Mouse (Mus musculus): ENCODE data around the gene Erbb4. TPM values are rescaled to one million over a fixed set of nuclear protein-coding genes. Genes with fewer than 3 reads are reported as not detected.

Gene Erbb4
- total and polyA plus RNA-seq, 2 experiments from 2014 or later: 9.3 to 53.5 TPM

GRCm38 (mm10) chr1:68401204-68401603 is 706.7 kb downstream of the Erbb4 start:
- no peaks in the 10 kb centered on the region for H3K27me3 ChIP-seq (ENCODE audit: insufficient read depth, low read length)
- no peak overlapping the region for H3K27ac ChIP-seq (ENCODE audit: low read depth, low read length)
- no peaks in the 10 kb centered on the region for H3K36me3 ChIP-seq (ENCODE audit: insufficient read depth)
- H3K4me2 ChIP-seq (ENCODE audit: low read depth): no peak overlapping the region
- DNase-seq (no peak), ATAC-seq (no peak)
- TF ChIP-seq CTCF (IDR thresholded peaks at IDR 0.05; ENCODE audit: low read depth): no peak
- H3K4me3 ChIP-seq (ENCODE audit: low read depth, low read length): no peak overlapping the region
- no peaks in the 10 kb centered on the region for H3K4me1 ChIP-seq (ENCODE audit: insufficient read depth)
- no peaks in the 10 kb centered on the region for H3K9me3 ChIP-seq (ENCODE audit: low read length)
- WGBS: 12% methylated on average over 4 of the region's 4 CpGs
- H3K9ac ChIP-seq: no peak overlapping the region

- TF ChIP-seq CTCF (IDR thresholded peaks at IDR 0.05; ENCODE audit: low read depth): no peak
- ATAC-seq (no peak), DNase-seq (no peak)
- no peaks in the 10 kb centered on the region for H3K36me3 ChIP-seq (ENCODE audit: insufficient read depth)
- no peaks in the 10 kb centered on the region for H3K27me3 ChIP-seq (ENCODE audit: insufficient read depth, low read length)
- no peak overlapping the region for H3K27ac ChIP-seq (ENCODE audit: low read depth, low read length)
- H3K4me2 ChIP-seq (ENCODE audit: low read depth): no peak overlapping the region
- H3K9ac ChIP-seq: no peak overlapping the region
- no peaks in the 10 kb centered on the region for H3K9me3 ChIP-seq (ENCODE audit: low read length)
- H3K4me1 ChIP-seq (ENCODE audit: insufficient read depth): no peaks in the 10 kb centered on the region
- whole genome bisulfite sequencing: 54% methylated on average over 2 of the region's 2 CpGs
- H3K4me3 ChIP-seq (ENCODE audit: low read depth, low read length): no peak overlapping the region
These were observed 736.3 kb downstream of the Erbb4 start for GRCm38 (mm10) chr1:68371531-68371930.

DNA sequence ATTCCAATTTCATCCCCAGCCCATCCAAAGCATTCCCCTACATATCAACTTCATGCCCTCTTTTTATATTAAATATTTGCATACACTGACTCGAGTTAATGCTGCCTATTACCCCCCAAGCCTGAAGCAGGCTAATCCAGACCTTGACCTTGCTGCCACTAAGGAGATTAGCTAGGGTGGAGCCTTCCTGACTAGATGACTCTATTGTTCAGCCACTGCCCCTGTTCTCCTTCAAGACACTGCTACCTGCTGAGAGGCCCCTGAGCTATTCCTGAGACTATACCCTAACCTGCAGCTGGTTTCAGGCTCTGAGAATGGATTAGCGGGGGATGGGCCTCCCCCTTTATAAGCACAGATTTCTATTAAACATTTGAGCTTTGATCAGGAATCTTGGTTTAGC is 774.1 kb downstream of the Erbb4 start:
- H3K4me3 ChIP-seq (ENCODE audit: low read depth, low read length): no peak overlapping the region
- no peaks in the 10 kb centered on the region for H3K36me3 ChIP-seq (ENCODE audit: insufficient read depth)
- no peak overlapping the region for H3K9ac ChIP-seq
- TF ChIP-seq CTCF (IDR thresholded peaks at IDR 0.05; ENCODE audit: low read depth): no peak
- no peak for DNase-seq
- H3K4me1 ChIP-seq (ENCODE audit: insufficient read depth): no peaks in the 10 kb centered on the region
- H3K27me3 ChIP-seq (ENCODE audit: insufficient read depth, low read length): no peaks in the 10 kb centered on the region
- H3K9me3 ChIP-seq (ENCODE audit: low read length): no peaks in the 10 kb centered on the region
- H3K4me2 ChIP-seq (ENCODE audit: low read depth): no peak overlapping the region
- no peak for ATAC-seq
- H3K27ac ChIP-seq (ENCODE audit: low read depth, low read length): no peak overlapping the region
- WGBS: 41% methylated on average over 2 of the region's 2 CpGs

DNA sequence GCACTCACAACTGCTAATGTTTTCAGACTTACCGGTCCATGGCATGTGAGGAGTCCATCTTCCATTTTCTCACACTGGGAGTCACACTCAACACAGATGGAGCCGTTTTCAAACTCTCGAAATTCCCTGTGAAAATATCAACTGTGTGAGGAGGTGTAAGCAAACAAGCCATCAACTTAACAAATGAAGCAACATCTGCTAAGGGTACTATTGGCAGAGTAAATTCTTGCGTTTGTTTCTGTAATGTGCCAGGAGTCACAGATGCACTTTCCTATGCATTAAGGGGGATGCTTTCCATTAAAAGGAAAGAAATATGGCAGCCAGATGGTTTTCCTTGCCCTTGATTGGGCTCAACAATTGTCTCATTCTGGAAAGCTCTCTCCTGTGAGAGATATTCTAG is 802.0 kb downstream of the Erbb4 start:
- WGBS: 53% methylated on average over 4 of the region's 4 CpGs
- Histone ChIP-seq H3K27ac (ENCODE audit: low read depth, low read length) (no peak overlapping the region), H3K4me3 (ENCODE audit: low read depth, low read length) (no peak overlapping the region), H3K9me3 (ENCODE audit: low read length) (no peaks in the 10 kb centered on the region), H3K4me2 (ENCODE audit: low read depth) (no peak overlapping the region), H3K36me3 (ENCODE audit: insufficient read depth) (no peaks in the 10 kb centered on the region), H3K9ac (no peak overlapping the region), H3K4me1 (ENCODE audit: insufficient read depth) (no peaks in the 10 kb centered on the region), H3K27me3 (ENCODE audit: insufficient read depth, low read length) (no peaks in the 10 kb centered on the region)
- ATAC-seq (peak; percentile 43), DNase-seq (peak; percentile 60)
- TF ChIP-seq CTCF (IDR thresholded peaks at IDR 0.05; ENCODE audit: low read depth): no peak

DNA sequence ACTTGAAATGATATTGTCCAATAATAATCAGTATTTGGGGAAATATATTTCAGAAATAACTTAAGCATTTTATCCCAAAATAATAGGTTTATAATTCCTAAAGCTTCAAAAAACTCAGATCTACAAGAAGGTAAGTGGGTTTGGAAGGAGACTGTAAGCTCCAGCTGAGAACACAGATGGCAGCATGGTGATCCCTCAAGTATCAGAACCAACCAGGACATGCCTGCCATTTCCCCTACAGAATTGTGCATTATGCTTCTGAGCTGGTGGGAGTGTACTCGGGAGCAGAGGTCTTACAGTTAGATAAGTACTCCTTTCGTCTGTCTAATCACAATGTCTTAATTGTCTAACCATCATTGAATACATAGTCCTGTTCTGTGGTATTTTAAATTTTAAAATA is 823.4 kb downstream of the Erbb4 start:
- Histone ChIP-seq H3K4me2 (ENCODE audit: low read depth) (no peak overlapping the region), H3K4me3 (ENCODE audit: low read depth, low read length) (no peak overlapping the region), H3K27ac (ENCODE audit: low read depth, low read length) (no peak overlapping the region), H3K27me3 (ENCODE audit: insufficient read depth, low read length) (no peaks in the 10 kb centered on the region; the same call in 1 of the 2 replicates), H3K9me3 (ENCODE audit: low read length) (no peaks in the 10 kb centered on the region), H3K36me3 (ENCODE audit: insufficient read depth) (no peaks in the 10 kb centered on the region), H3K4me1 (ENCODE audit: insufficient read depth) (no peaks in the 10 kb centered on the region), H3K9ac (no peak overlapping the region)
- ATAC-seq (no peak), DNase-seq (no peak)
- WGBS: 56% methylated on average over 2 of the region's 2 CpGs
- no peak for TF ChIP-seq CTCF (IDR thresholded peaks at IDR 0.05; ENCODE audit: low read depth)

DNA sequence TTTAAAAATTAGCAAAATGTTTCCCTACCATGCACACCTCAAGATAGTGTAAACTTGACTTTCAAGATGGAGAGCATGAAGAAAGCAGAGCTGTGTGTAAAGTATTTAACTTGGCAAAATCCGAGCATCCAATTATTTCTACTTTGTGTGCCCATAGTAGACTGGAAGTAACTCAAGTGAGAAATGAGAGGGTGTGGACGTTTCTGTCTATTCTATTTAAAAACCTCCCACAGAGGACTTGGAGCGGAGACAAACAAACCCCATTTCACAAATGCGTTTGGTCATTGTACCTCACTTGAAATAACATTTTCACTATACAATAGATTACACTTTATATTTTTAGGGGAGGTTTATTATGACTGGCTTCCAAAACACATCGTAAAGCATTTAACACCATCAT is 832.0 kb downstream of the Erbb4 start:
- WGBS: 27% methylated on average over 5 of the region's 5 CpGs
- DNase-seq (no peak), ATAC-seq (no peak)
- no peak for TF ChIP-seq CTCF (IDR thresholded peaks at IDR 0.05; ENCODE audit: low read depth)
- Histone ChIP-seq H3K9me3 (ENCODE audit: low read length) (no peaks in the 10 kb centered on the region), H3K4me3 (ENCODE audit: low read depth, low read length) (no peak overlapping the region), H3K4me1 (ENCODE audit: insufficient read depth) (no peaks in the 10 kb centered on the region), H3K27ac (ENCODE audit: low read depth, low read length) (no peak overlapping the region), H3K36me3 (ENCODE audit: insufficient read depth) (no peaks in the 10 kb centered on the region), H3K9ac (no peak overlapping the region), H3K27me3 (ENCODE audit: insufficient read depth, low read length) (no peaks in the 10 kb centered on the region; the same call in 1 of the 2 replicates), H3K4me2 (ENCODE audit: low read depth) (no peak overlapping the region)

DNA sequence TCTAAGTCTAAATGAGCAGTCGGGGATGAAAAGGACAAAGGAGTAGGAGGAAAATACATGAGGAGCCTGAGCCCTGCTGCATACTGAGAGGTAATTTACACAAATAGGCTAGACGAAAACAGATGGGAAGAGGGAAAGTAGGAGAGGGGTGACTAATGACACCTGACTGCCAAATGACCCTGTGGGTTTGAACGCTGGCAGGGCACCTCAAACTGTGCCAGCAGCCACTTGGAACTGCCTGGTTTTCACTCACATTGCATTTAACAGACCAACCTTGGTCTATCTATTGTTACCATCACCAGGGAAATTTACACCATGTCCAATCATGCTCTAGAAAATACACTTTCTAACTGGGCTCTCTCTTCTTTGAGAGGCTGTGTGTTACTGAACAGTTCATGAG is 929.3 kb downstream of the Erbb4 start:
- Histone ChIP-seq H3K36me3 (ENCODE audit: insufficient read depth) (no peaks in the 10 kb centered on the region), H3K4me2 (ENCODE audit: low read depth) (no peak overlapping the region), H3K27me3 (ENCODE audit: insufficient read depth, low read length) (no peaks in the 10 kb centered on the region), H3K9ac (no peak overlapping the region), H3K4me3 (ENCODE audit: low read depth, low read length) (no peak overlapping the region), H3K9me3 (ENCODE audit: low read length) (no peaks in the 10 kb centered on the region), H3K4me1 (ENCODE audit: insufficient read depth) (no peaks in the 10 kb centered on the region), H3K27ac (ENCODE audit: low read depth, low read length) (no peak overlapping the region)
- no peak for TF ChIP-seq CTCF (IDR thresholded peaks at IDR 0.05; ENCODE audit: low read depth)
- 10% methylated on average over 3 of the region's 3 CpGs for WGBS
- peak; percentile 18 for DNase-seq
- peak; percentile 62; the same call in 1 of the 2 replicates for ATAC-seq

- H3K4me3 ChIP-seq (ENCODE audit: low read depth, low read length): no peak overlapping the region
- no peaks in the 10 kb centered on the region for H3K36me3 ChIP-seq (ENCODE audit: insufficient read depth)
- WGBS: 41% methylated on average over 1 of the region's 1 CpGs
- no peak for ATAC-seq
- H3K4me1 ChIP-seq (ENCODE audit: insufficient read depth): no peaks in the 10 kb centered on the region
- no peaks in the 10 kb centered on the region for H3K27me3 ChIP-seq (ENCODE audit: insufficient read depth, low read length)
- H3K9ac ChIP-seq: no peak overlapping the region
- H3K9me3 ChIP-seq (ENCODE audit: low read length): no peaks in the 10 kb centered on the region
- no peak for TF ChIP-seq CTCF (IDR thresholded peaks at IDR 0.05; ENCODE audit: low read depth)
- DNase-seq: no peak
- H3K4me2 ChIP-seq (ENCODE audit: low read depth): no peak overlapping the region
- H3K27ac ChIP-seq (ENCODE audit: low read depth, low read length): no peak overlapping the region
These were observed 952.6 kb downstream of the Erbb4 start for GRCm38 (mm10) chr1:68155253-68155652.
